In the genomic region with DNA sequence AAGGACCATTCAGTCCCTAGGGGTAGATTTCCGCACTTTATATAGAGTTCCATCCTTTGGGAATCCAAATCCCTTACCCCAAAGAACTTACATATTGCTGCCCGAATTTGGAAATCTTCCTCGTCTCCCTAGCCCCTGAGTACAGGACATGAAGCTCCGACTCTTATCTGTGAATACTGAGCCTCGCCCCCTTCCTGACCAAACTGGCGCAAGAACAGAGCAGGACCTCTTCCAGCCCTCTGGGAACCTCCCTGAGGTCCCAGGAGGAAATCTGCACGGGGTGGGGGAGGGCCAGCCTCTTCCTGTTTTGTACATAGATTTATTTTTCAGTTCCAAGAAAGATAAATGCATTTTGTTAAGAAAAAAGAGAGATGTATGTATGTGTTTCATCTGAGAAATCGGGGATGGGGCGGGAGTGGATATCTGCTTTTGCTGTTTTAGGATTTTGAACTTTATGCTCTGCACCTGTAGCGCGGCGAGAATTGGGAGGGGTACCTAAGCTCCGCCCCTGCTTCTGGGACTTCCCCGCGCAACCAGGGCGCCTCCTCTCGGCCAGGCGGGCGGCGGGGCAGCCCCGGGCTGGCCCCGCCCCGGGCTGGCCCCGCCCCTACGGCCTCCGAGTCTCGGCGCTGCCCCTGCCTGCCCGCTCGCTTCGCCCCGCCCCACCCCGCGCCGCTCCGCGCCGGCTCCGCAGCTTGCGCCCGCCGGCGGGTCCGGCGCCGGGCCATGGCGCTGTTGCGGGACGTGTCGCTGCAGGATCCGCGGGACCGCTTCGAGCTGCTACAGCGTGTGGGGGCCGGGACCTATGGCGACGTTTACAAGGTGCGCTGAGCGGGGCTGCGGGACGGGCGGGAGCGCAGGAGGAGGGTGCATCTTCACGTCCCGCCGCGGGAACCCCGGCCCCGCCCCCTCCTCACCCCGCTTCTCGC, we compare ENCODE assay signal across 8 mouse cellular contexts. TPM values are rescaled to one million over a fixed set of nuclear protein-coding genes. Genes with fewer than 3 reads are reported as not detected.
DNase-seq lines count a peak whose midpoint lies in the region; ATAC-seq and TF ChIP-seq lines count a peak whose summit lies in the region.

A gene (plus strand): TSS at position 612 of the 929 bp plus-strand sequence.

- H3K9ac ChIP-seq in heart, embryonic 15.5 days, result peak within 1 kb of the TSS; percentile 79
- H3K9ac ChIP-seq in liver, embryonic 14.5 days (replicated peaks), result peak within 1 kb of the TSS; percentile 82
- H3K9ac ChIP-seq in stomach, embryonic 14.5 days (replicated peaks; ENCODE audit: low read depth, low read length), result peak within 1 kb of the TSS; percentile 67

- peaks cover 10% of the 10 kb centered on the region for H3K4me1 ChIP-seq in brown adipose tissue, adult 24 weeks (ENCODE audit: control insufficient read depth, insufficient read depth, insufficient read length, low read length)
- peaks cover 55% of the 10 kb centered on the region for H3K4me1 ChIP-seq in heart, embryonic 15.5 days (replicated peaks)
- peaks cover 13 to 29% of the 10 kb centered on the region in 2 experiments for H3K4me1 ChIP-seq in liver, embryonic 14.5 days (replicated peaks; ENCODE audit: control insufficient read depth in 2 of 2, insufficient read depth in 2 of 2, low read length in 1 of 2)
- peaks cover 21% of the 10 kb centered on the region for H3K4me1 ChIP-seq in stomach, embryonic 14.5 days (ENCODE audit: control insufficient read depth, insufficient read depth, low read length)

- 4% methylated on average over 69 of the region's 72 CpGs for WGBS in heart, embryonic 15.5 days
- whole genome bisulfite sequencing in liver, embryonic 14.5 days (ENCODE audit: insufficient replicate concordance), result 2% methylated on average over 72 of the region's 72 CpGs
- 8% methylated on average over 41 of the region's 72 CpGs for WGBS in stomach, embryonic 14.5 days

- H3K27ac ChIP-seq in brown adipose tissue, adult 24 weeks (replicated peaks; ENCODE audit: low read depth, low read length), result peak within 1 kb of the TSS; percentile 97
- H3K27ac ChIP-seq in heart, embryonic 15.5 days, result peak within 1 kb of the TSS; percentile 79
- peak within 1 kb of the TSS; percentile 63 for H3K27ac ChIP-seq in liver, embryonic 14.5 days
- H3K27ac ChIP-seq in stomach, embryonic 14.5 days (ENCODE audit: low read length), result peak within 1 kb of the TSS; percentile 44; the same call in 1 of the 2 replicates

- H3K36me3 ChIP-seq in heart, embryonic 15.5 days, result peaks cover 47% of the 10 kb centered on the region
- H3K36me3 ChIP-seq in liver, embryonic 14.5 days (replicated peaks; ENCODE audit: control insufficient read depth, insufficient read depth, low read depth), result peaks cover 6% of the 10 kb centered on the region
- H3K36me3 ChIP-seq in stomach, embryonic 14.5 days (ENCODE audit: control insufficient read depth, insufficient read depth, low read length), result peaks cover 36% of the 10 kb centered on the region

- peak; percentile 59 for TF ChIP-seq CTCF in liver, embryonic 14.5 days (IDR thresholded peaks at IDR 0.05; ENCODE audit: low read depth)

- TF ChIP-seq EP300 in liver, embryonic 14.5 days (IDR thresholded peaks at IDR 0.05; ENCODE audit: low read depth), result no peak

- peak within 1 kb of the TSS; percentile 98 for H3K4me2 ChIP-seq in heart, embryonic 15.5 days
- H3K4me2 ChIP-seq in liver, embryonic 14.5 days (ENCODE audit: low read depth), result peak within 1 kb of the TSS; percentile 77
- peak within 1 kb of the TSS; percentile 78 for H3K4me2 ChIP-seq in stomach, embryonic 14.5 days (replicated peaks; ENCODE audit: low read depth, low read length)

- peak; percentile 81 for ATAC-seq in erythroid progenitor cell, adult 5-6 weeks (replicated peaks; ENCODE audit: low FRiP score, poor library complexity, severe bottlenecking)
- peak; percentile 85 for ATAC-seq in heart, embryonic 15.5 days (replicated peaks; ENCODE audit: insufficient number of reproducible peaks, insufficient read depth, low FRiP score, low read depth)
- ATAC-seq in liver, embryonic 14.5 days (ENCODE audit: insufficient read depth), result peak; percentile 89
- peak; percentile 79 for ATAC-seq in stomach, embryonic 14.5 days (ENCODE audit: insufficient number of reproducible peaks, insufficient read depth, low FRiP score, low read depth)

- H3K9me3 ChIP-seq in heart, embryonic 15.5 days (replicated peaks), result no peaks in the 10 kb centered on the region
- no peaks in the 10 kb centered on the region for H3K9me3 ChIP-seq in liver, embryonic 14.5 days (ENCODE audit: control insufficient read depth, low read length)
- H3K9me3 ChIP-seq in stomach, embryonic 14.5 days (ENCODE audit: control insufficient read depth, low read depth, low read length), result no peaks in the 10 kb centered on the region

- peak; percentile 95 for DNase-seq in CD4-positive, CD25-positive, alpha-beta regulatory T cell, adult 2 months (ENCODE audit: low read depth, low spot score)
- peak; percentile 95 for DNase-seq in kidney, postnatal 14 days
- peak; percentile 76 to 81 (median 79) for DNase-seq in liver, embryonic 14.5 days (ENCODE audit: low read depth in 3 of 3, low spot score in 3 of 3)
- peak; percentile 81 to 88 for DNase-seq in natural killer cell, adult 2 months (ENCODE audit: low spot score in 2 of 2)

- H3K27me3 ChIP-seq in heart, embryonic 15.5 days, result no peaks in the 10 kb centered on the region
- H3K27me3 ChIP-seq in liver, embryonic 14.5 days (ENCODE audit: control insufficient read depth, insufficient read depth, low read length), result no peaks in the 10 kb centered on the region
- no peaks in the 10 kb centered on the region for H3K27me3 ChIP-seq in stomach, embryonic 14.5 days (ENCODE audit: control insufficient read depth, insufficient read depth, low read length)

- H3K4me3 ChIP-seq in brown adipose tissue, adult 24 weeks (ENCODE audit: insufficient read depth, low read depth, low read length), result peak within 1 kb of the TSS; percentile 91
- H3K4me3 ChIP-seq in heart, embryonic 15.5 days, result peak within 1 kb of the TSS; percentile 86
- H3K4me3 ChIP-seq in liver, embryonic 14.5 days (ENCODE audit: insufficient read depth in 1 of 2, low read depth in 2 of 2, low read length in 2 of 2), result peak within 1 kb of the TSS; percentile 67 to 92
- peak within 1 kb of the TSS; percentile 62 for H3K4me3 ChIP-seq in stomach, embryonic 14.5 days (ENCODE audit: low read depth, low read length)

RNA-seq across cellular contexts. Expression of the gene that starts here (rescaled TPM):
- polyA plus RNA-seq in brown adipose tissue, adult 24 weeks (2012; ENCODE audit: insufficient read depth, insufficient read length, missing spikeins), result 7.9 and 14.0 TPM in 2 replicates
- 14.7 and 19.8 TPM in 2 replicates for total RNA-seq in erythroid progenitor cell, adult 5-6 weeks (2015; ENCODE audit: low replicate concordance)
- 19.4 and 37.7 TPM in 2 replicates for total RNA-seq in erythroid progenitor cell, adult 5-6 weeks (2017; ENCODE audit: low replicate concordance)
- 12.6 and 17.9 TPM in 2 replicates for polyA plus RNA-seq in heart, embryonic 15.5 days (2015; fragmentation: Nextera tagmentation; extraction: Ambion mirVana)
- 15.9 and 17.6 TPM in 2 replicates for polyA plus RNA-seq in liver, embryonic 14.5 days (2012; rRNA removed)
- polyA plus RNA-seq in liver, embryonic 14.5 days (2014; fragmentation: Nextera tagmentation; extraction: Ambion mirVana), result 3.0 and 3.7 TPM in 2 replicates
- polyA plus RNA-seq in stomach, embryonic 14.5 days (2014; fragmentation: Nextera tagmentation; extraction: Ambion mirVana), result 10.0 TPM in 2 replicates

Comparison
In these comparisons a context has a peak if more than half of its experiments do, and no peak if none do; other contexts are left out.
1. Peak in every context shown above with its lines: DNase-seq, ATAC-seq, H3K4me3 ChIP-seq and H3K27ac ChIP-seq.
2. H3K27ac ChIP-seq: peak in every context shown above with its lines; median percentile 97 in brown adipose tissue, adult 24 weeks; 79 in heart, embryonic 15.5 days; 63 in liver, embryonic 14.5 days; 44 in stomach, embryonic 14.5 days.